Mouse (Mus musculus) stomach, embryonic 15.5 days (tissue): ENCODE measurements at regions not wholly inside any gene's neighbourhood (a gene's known extent, or its start where the extent isn't known, plus 50 kb on each side); places are given as distances from the start of the nearest gene placed in this dataset. TPM values are rescaled to one million over a fixed set of nuclear protein-coding genes. Genes with fewer than 3 reads are reported as not detected.

ENCODE experiments used
- ATAC-seq: fragments of 200-750 bp; cut with Nextera tagmentation; 2 replicates; pipeline ENCODE4 v1.8.0; 2017; ENCODE audit warnings: low read depth, moderate number of reproducible peaks, moderate TSS enrichment; ENCODE audit not compliant: insufficient read depth, low FRiP score
- H3K27ac ChIP-seq: fragments of 300-500 bp; sonication (generic); 2 replicates; pipeline ENCODE4 v1.5.1; 2015; ENCODE audit warnings: mild to moderate bottlenecking, inconsistent platforms
- H3K27me3 ChIP-seq: fragments of 300-500 bp; sonication (generic); replicated peaks from 2 replicates; pipeline ENCODE4 v1.6.1; 2015; ENCODE audit warnings: inconsistent platforms
- H3K36me3 ChIP-seq: fragments of 300-500 bp; sonication (generic); 2 replicates; pipeline ENCODE4 v1.6.1; 2015; ENCODE audit warnings: inconsistent platforms
- H3K4me1 ChIP-seq: fragments of 300-500 bp; sonication (generic); 2 replicates; pipeline ENCODE4 v1.6.1; 2015; ENCODE audit warnings: inconsistent platforms
- H3K4me2 ChIP-seq: fragments of 300-500 bp; sonication (generic); 2 replicates; pipeline ENCODE4 v1.6.1; 2015; ENCODE audit warnings: mild to moderate bottlenecking, inconsistent platforms
- H3K4me3 ChIP-seq: fragments of 300-500 bp; sonication (generic); replicated peaks from 2 replicates; pipeline ENCODE4 v1.5.1; 2015; ENCODE audit warnings: inconsistent platforms
- H3K9ac ChIP-seq: fragments of 300-500 bp; sonication (generic); 2 replicates; pipeline ENCODE4 v1.6.1; 2015; ENCODE audit warnings: inconsistent platforms
- H3K9me3 ChIP-seq: fragments of 300-500 bp; sonication (generic); 2 replicates; pipeline ENCODE4 v1.6.1; 2016; ENCODE audit warnings: inconsistent platforms
- WGBS: fragments of 180-500 bp; shearing (Covaris S2); methylation state at CpG from one replicate; pipeline ENCODE4 v1.1.7; 2015; 5-methylcytosine and 5-hydroxymethylcytosine counted together
- microRNA-seq: library from miRNA; unstranded; fragments of <30 nt; microRNA quantifications from one replicate; pipeline ENCODE4, GENCODE M21; 2016

DNA sequence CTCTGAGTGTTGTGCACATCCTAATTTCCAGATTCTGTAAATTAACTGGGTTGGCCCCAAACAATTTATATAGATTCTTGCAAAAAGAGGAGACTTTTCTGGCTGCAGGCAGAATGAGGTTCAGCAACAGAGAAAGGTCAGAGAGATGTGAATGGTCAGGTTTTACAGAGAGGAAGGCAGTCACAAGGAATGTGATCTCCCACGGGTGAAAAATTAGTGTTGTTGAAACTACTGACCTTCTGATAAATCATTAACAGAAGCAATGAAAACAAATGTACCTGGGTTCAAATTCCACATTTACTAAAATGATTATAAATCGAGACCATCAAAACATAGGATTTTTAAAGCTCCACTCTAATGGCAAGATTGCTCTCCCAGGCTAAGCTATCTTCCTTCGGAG is 62.5 kb upstream of the Mpdz start:
- H3K4me1 ChIP-seq: no peaks in the 10 kb centered on the region
- no peak for ATAC-seq
- no peak overlapping the region for H3K9ac ChIP-seq
- H3K36me3 ChIP-seq: no peaks in the 10 kb centered on the region
- H3K4me3 ChIP-seq: no peak overlapping the region
- H3K4me2 ChIP-seq: no peak overlapping the region
- no peaks in the 10 kb centered on the region for H3K9me3 ChIP-seq
- H3K27ac ChIP-seq: no peak overlapping the region
- WGBS: 49% methylated on average over 3 of the region's 3 CpGs
- H3K27me3 ChIP-seq: no peaks in the 10 kb centered on the region

DNA sequence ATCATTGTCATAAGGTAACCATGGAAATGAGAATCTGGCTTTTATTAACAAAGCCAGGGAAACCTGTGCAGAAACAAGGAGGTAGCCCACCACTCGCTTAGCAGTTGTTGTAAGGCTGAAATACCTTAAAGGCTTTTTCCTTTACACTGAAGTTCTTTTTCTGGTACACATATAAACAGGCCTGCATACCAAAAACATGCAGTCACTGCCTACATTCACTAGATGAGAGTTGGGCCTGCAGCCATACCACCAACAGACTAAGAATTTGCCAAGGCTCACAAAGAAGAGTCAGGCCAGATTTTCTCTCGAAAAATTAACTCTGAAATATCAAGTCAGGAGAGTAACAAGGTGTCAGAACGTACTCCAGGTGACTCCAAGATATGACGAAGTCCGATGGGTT is 61.3 kb upstream of the Mpdz start:
- no peak overlapping the region for H3K4me3 ChIP-seq
- WGBS: 65% methylated on average over 5 of the region's 5 CpGs
- no peak for ATAC-seq
- H3K4me2 ChIP-seq: no peak overlapping the region
- no peak overlapping the region for H3K9ac ChIP-seq
- H3K4me1 ChIP-seq: no peaks in the 10 kb centered on the region
- H3K9me3 ChIP-seq: no peaks in the 10 kb centered on the region
- no peaks in the 10 kb centered on the region for H3K36me3 ChIP-seq
- no peak overlapping the region for H3K27ac ChIP-seq
- H3K27me3 ChIP-seq: no peaks in the 10 kb centered on the region

GRCm38 (mm10) chr4:81501802-81502201 is 59.2 kb upstream of the Mpdz start:
- WGBS: 61% methylated on average over 5 of the region's 5 CpGs
- ATAC-seq: no peak
- no peaks in the 10 kb centered on the region for H3K9me3 ChIP-seq
- no peak overlapping the region for H3K27ac ChIP-seq
- H3K27me3 ChIP-seq: no peaks in the 10 kb centered on the region
- H3K4me1 ChIP-seq: no peaks in the 10 kb centered on the region
- H3K36me3 ChIP-seq: no peaks in the 10 kb centered on the region
- H3K9ac ChIP-seq: no peak overlapping the region
- H3K4me2 ChIP-seq: no peak overlapping the region
- H3K4me3 ChIP-seq: no peak overlapping the region

DNA sequence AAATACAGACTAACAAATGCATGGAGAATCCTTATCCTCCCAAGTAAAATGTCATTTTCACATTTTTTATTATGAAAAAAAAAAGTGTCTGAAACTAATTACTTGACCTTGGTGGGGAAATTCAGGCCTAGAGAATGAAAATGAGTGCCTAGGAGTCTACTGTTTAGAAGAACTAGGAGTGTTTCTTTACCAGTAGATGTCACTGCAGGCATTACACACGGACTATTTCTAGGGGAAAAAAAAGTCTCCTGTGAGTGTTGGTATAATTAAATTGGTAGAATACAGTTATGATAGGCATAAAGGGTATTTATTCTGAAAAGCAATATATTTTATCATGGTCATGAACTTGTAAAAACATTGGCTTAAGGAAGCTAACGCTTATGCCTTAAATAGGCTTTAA is 55.5 kb upstream of the Mpdz start:
- Histone ChIP-seq H3K9ac (no peak overlapping the region), H3K4me1 (no peaks in the 10 kb centered on the region), H3K4me3 (no peak overlapping the region), H3K9me3 (no peaks in the 10 kb centered on the region), H3K27me3 (no peaks in the 10 kb centered on the region), H3K4me2 (no peak overlapping the region), H3K36me3 (no peaks in the 10 kb centered on the region), H3K27ac (no peak overlapping the region)
- no peak for ATAC-seq
- WGBS: 29% methylated on average over 2 of the region's 2 CpGs

GRCm38 (mm10) chr4:81492811-81493210 is 50.2 kb upstream of the Mpdz start:
- 80% methylated on average over 3 of the region's 3 CpGs for WGBS
- no peaks in the 10 kb centered on the region for H3K4me1 ChIP-seq
- H3K27ac ChIP-seq: no peak overlapping the region
- no peaks in the 10 kb centered on the region for H3K9me3 ChIP-seq
- H3K4me2 ChIP-seq: no peak overlapping the region
- no peaks in the 10 kb centered on the region for H3K27me3 ChIP-seq
- no peaks in the 10 kb centered on the region for H3K36me3 ChIP-seq
- no peak overlapping the region for H3K9ac ChIP-seq
- ATAC-seq: no peak
- H3K4me3 ChIP-seq: no peak overlapping the region

Small RNAs in the stretch of these regions (microRNA-seq; reads per million reads assigned to microRNA genes)
- not detected for gene Gm22402
